Mouse (Mus musculus): ENCODE results near the gene Rex1bd. TPM values are rescaled to one million over a fixed set of nuclear protein-coding genes. Genes with fewer than 3 reads are reported as not detected.

Gene Rex1bd
- polyA plus RNA-seq, 1 experiment from 2014 or later, result 164 TPM

GRCm38 (mm10) chr8:70481908-70482307 lies 24.6 kb downstream of the Rex1bd start:
- no peak overlapping the region for H3K4me2 ChIP-seq
- H3K36me3 ChIP-seq (replicated peaks), result 0 out of 2 replicates have a peak, but pooled peaks cover 4% of the 10 kb centered on the region
- H3K27ac ChIP-seq, result no peak overlapping the region
- no peaks in the 10 kb centered on the region for H3K9me3 ChIP-seq
- 80% methylated on average over 3 of the region's 3 CpGs for WGBS
- no peak for ATAC-seq (replicated peaks)
- H3K4me3 ChIP-seq, result no peak overlapping the region
- H3K27me3 ChIP-seq (replicated peaks), result peaks cover 49% of the 10 kb centered on the region
- peaks cover 19% of the 10 kb centered on the region for H3K4me1 ChIP-seq
- no peak overlapping the region for H3K9ac ChIP-seq

DNA sequence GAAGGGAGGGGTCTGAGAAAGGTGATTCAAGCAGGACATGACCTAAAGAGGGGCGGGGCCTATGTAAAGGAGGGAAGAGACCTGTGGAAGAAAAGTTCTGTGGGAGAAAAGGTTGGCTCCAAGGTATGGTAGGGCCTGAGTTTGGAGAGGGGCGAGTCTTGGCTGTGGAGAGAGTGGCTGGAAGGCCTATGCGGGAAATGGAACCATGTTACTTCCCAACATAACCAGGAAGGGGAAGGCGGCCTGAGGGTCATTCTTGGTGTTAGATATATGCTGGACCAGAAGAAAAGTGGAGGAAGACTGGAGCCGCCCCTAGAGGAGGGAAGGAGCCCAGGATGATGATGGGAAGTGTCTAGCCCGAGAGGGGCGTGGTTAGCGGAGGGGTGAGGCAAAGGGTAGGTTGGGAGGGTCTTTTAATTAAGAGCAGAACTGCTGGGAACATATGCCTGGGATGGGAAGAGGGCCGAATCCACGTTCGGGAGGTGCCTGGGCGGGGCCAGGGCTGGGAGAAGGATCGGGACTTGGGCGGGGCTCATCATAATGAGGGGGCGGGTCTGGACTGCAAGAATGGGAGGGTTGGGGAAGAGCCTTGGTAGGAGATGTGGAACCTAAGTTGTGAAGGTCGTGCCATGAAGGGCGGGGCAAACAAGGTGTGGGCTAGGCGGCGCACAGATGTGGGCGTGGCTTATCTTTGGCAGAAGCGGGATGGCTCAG lies 29.1 kb downstream of the Rex1bd start:
- WGBS, result 3% methylated on average over 21 of the region's 21 CpGs
- Histone ChIP-seq H3K9ac (peak overlapping the region; percentile 88), H3K4me2 (peak overlapping the region; percentile 81), H3K9me3 (no peaks in the 10 kb centered on the region), H3K36me3 (replicated peaks) (no peaks in the 10 kb centered on the region), H3K4me1 (peaks cover 26% of the 10 kb centered on the region), H3K4me3 (peak overlapping the region; percentile 79), H3K27me3 (replicated peaks) (peaks cover 19% of the 10 kb centered on the region), H3K27ac (no peak overlapping the region)
- ATAC-seq (replicated peaks), result peak; percentile 35

GRCm38 (mm10) chr8:70476333-70477268 lies 30.0 kb downstream of the Rex1bd start, which contains the start of gene Klhl26:
Gene Klhl26, minus strand, starts transcription at chr8:70476968.
- under 1% methylated on average over 53 of the region's 53 CpGs for WGBS
- Histone ChIP-seq H3K27ac (peak within 1 kb of the TSS; percentile 69), H3K36me3 (replicated peaks) (no peaks in the 10 kb centered on the region)

DNA sequence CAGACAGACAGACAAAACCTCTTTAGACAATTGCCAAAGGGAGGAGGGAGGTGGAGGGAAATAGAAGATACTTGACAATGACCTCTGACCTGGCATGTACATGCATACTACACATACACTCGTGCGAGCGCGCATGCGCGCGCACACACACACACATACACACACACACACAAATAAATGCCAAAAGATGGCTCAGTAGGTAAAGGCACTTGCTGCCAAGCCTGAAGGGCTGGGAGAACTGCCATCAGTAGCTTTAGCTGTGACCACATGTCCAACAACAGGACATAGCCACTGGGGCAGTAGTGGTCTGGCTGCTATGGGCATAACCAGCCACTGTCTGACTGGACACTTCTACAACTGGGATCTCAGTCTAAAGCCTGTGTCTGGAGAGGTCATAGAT lies 34.7 kb downstream of the Rex1bd start:
- no peaks in the 10 kb centered on the region for H3K9me3 ChIP-seq
- peaks cover 23% of the 10 kb centered on the region for H3K4me1 ChIP-seq
- no peak for ATAC-seq (replicated peaks)
- 97% methylated on average over 7 of the region's 7 CpGs for WGBS
- no peaks in the 10 kb centered on the region for H3K27me3 ChIP-seq (replicated peaks)
- no peak overlapping the region for H3K9ac ChIP-seq
- H3K36me3 ChIP-seq (replicated peaks), result no peaks in the 10 kb centered on the region
- no peak overlapping the region for H3K4me3 ChIP-seq
- no peak overlapping the region for H3K4me2 ChIP-seq
- H3K27ac ChIP-seq, result no peak overlapping the region

More at GRCm38 (mm10) chr8:70476333-70477268, 30.0 kb downstream of the Rex1bd start, which contains the start of gene Klhl26:
- H3K9ac ChIP-seq, result peak within 1 kb of the TSS; percentile 88
- peaks cover 16% of the 10 kb centered on the region for H3K27me3 ChIP-seq (replicated peaks)
- H3K4me3 ChIP-seq, result peak within 1 kb of the TSS; percentile 79
- H3K9me3 ChIP-seq, result no peaks in the 10 kb centered on the region
- peak within 1 kb of the TSS; percentile 81 for H3K4me2 ChIP-seq
- peaks cover 26% of the 10 kb centered on the region for H3K4me1 ChIP-seq
- peak; percentile 90 for ATAC-seq (replicated peaks)

GRCm38 (mm10) chr8:70469938-70470337 lies 36.6 kb downstream of the Rex1bd start:
- H3K4me3 ChIP-seq, result no peak overlapping the region
- H3K27me3 ChIP-seq (replicated peaks), result no peaks in the 10 kb centered on the region
- no peak for ATAC-seq (replicated peaks)
- 61% methylated on average over 2 of the region's 2 CpGs for WGBS
- H3K27ac ChIP-seq, result no peak overlapping the region
- H3K4me1 ChIP-seq, result peaks cover 8% of the 10 kb centered on the region; the same call in 1 of the 2 replicates
- H3K4me2 ChIP-seq, result no peak overlapping the region
- H3K36me3 ChIP-seq (replicated peaks), result no peaks in the 10 kb centered on the region
- H3K9me3 ChIP-seq, result no peaks in the 10 kb centered on the region
- H3K9ac ChIP-seq, result no peak overlapping the region

DNA sequence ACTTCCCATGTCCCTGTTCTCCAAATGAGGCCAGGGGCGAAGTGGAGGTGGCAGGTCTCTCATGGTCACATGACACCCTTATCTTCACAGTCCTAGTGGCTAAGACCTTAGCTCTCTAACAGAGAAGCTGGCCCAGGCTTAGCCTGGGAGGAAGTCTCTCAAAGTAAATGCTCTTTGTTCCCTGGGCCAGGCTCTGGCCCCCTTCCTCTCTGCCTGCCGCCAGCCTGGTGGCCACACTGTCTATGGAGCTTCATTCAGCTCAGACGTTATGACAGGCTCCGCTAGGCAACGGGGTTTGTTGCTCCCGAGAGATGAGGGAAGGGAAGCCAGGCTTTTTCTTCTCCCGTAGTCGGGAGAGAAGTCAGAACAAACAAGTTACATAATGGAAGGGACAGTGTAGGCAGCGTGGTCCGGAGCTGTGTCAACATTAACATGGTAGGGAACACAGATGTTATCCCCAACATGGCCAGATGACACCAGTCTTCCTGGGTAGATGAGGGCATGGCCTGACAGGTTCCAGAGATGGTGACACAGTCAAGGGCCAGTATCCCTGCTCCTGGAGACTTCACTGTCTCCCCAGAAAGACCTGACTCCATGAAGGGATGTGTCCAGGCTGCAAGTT lies 37.1 kb downstream of the Rex1bd start:
- H3K4me3 ChIP-seq, result no peak overlapping the region
- WGBS, result 47% methylated on average over 10 of the region's 10 CpGs

DNA sequence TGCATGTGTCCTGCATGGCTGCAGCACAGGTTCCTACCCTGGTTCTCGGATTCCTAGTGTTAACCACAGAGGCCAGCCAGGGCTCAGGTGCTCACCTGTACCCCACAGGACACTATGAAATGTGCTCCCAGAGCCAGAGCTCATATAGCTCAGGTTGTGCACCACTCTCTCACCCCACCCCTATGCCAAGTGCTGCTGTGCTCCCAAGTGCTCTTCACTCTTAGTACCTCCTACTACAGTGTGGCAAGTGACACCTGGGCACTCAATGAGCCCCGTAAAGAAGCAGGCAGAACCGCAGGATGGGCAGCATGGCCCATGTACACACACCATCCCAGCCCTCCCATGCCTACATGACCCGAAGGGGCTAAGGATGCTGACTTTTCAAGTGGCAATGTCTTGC lies 37.8 kb downstream of the Rex1bd start:
- 93% methylated on average over 4 of the region's 4 CpGs for WGBS
- ATAC-seq (replicated peaks), result no peak

More for the DNA sequence above, 37.1 kb downstream of the Rex1bd start:
- Histone ChIP-seq H3K36me3 (replicated peaks) (no peaks in the 10 kb centered on the region), H3K4me1 (peaks cover 7% of the 10 kb centered on the region; the same call in 1 of the 2 replicates), H3K9me3 (no peaks in the 10 kb centered on the region), H3K4me2 (no peak overlapping the region), H3K9ac (no peak overlapping the region), H3K27me3 (replicated peaks) (no peaks in the 10 kb centered on the region), H3K27ac (no peak overlapping the region)
- ATAC-seq (replicated peaks), result 0 out of 2 replicates have a peak, but pooled peaks have one; percentile 35

GRCm38 (mm10) chr8:70467907-70468306 lies 38.6 kb downstream of the Rex1bd start:
- 81% methylated on average over 1 of the region's 1 CpGs for WGBS
- ATAC-seq (replicated peaks), result no peak
- H3K4me3 ChIP-seq, result no peak overlapping the region

More for the DNA sequence above, 37.8 kb downstream of the Rex1bd start:
- no peak overlapping the region for H3K9ac ChIP-seq
- H3K36me3 ChIP-seq (replicated peaks), result no peaks in the 10 kb centered on the region
- no peak overlapping the region for H3K27ac ChIP-seq
- no peaks in the 10 kb centered on the region for H3K27me3 ChIP-seq (replicated peaks)
- no peaks in the 10 kb centered on the region for H3K9me3 ChIP-seq
- H3K4me3 ChIP-seq, result no peak overlapping the region
- H3K4me2 ChIP-seq, result no peak overlapping the region
- H3K4me1 ChIP-seq, result peaks cover 8% of the 10 kb centered on the region

GRCm38 (mm10) chr8:70467229-70467725 lies 39.3 kb downstream of the Rex1bd start:
- WGBS, result 79% methylated on average over 5 of the region's 5 CpGs
- no peak overlapping the region for H3K4me2 ChIP-seq
- peaks cover 14% of the 10 kb centered on the region for H3K4me1 ChIP-seq
- no peaks in the 10 kb centered on the region for H3K36me3 ChIP-seq (replicated peaks)
- no peaks in the 10 kb centered on the region for H3K27me3 ChIP-seq (replicated peaks)
- no peak for ATAC-seq (replicated peaks)
- no peaks in the 10 kb centered on the region for H3K9me3 ChIP-seq
- H3K9ac ChIP-seq, result no peak overlapping the region
- H3K27ac ChIP-seq, result no peak overlapping the region
- H3K4me3 ChIP-seq, result no peak overlapping the region

More at GRCm38 (mm10) chr8:70467907-70468306, 38.6 kb downstream of the Rex1bd start:
- no peak overlapping the region for H3K9ac ChIP-seq
- H3K4me1 ChIP-seq, result peaks cover 14% of the 10 kb centered on the region
- H3K36me3 ChIP-seq (replicated peaks), result no peaks in the 10 kb centered on the region
- no peak overlapping the region for H3K27ac ChIP-seq
- no peaks in the 10 kb centered on the region for H3K9me3 ChIP-seq
- no peak overlapping the region for H3K4me2 ChIP-seq
- H3K27me3 ChIP-seq (replicated peaks), result no peaks in the 10 kb centered on the region

DNA sequence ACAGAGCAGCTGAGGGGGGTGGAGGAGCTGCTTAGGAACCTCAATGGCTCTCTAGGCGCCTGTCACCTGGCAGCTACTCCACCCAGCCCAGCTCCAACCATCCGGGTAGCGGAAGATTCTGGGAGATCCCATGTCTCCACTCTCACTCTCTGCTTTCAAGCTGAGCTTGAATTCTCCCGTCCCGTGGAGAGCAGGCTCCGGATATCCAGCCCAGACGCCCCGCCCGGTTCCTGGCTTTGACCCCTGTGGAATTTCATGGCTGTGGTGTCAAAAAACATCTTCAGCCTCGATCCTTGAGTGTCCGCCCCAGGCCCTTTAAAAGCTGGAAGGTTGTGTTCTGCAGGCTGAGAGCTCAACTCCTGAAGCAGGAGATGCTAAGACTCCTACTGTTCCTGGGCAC lies 39.8 kb downstream of the Rex1bd start:
- Histone ChIP-seq H3K9me3 (no peaks in the 10 kb centered on the region), H3K36me3 (replicated peaks) (no peaks in the 10 kb centered on the region), H3K4me3 (no peak overlapping the region), H3K9ac (no peak overlapping the region), H3K27ac (no peak overlapping the region), H3K4me1 (peaks cover 14% of the 10 kb centered on the region), H3K27me3 (replicated peaks) (no peaks in the 10 kb centered on the region), H3K4me2 (no peak overlapping the region)
- WGBS, result 75% methylated on average over 11 of the region's 11 CpGs
- ATAC-seq (replicated peaks), result no peak

GRCm38 (mm10) chr8:70466305-70466704 lies 40.2 kb downstream of the Rex1bd start:
- 86% methylated on average over 4 of the region's 4 CpGs for WGBS
- Histone ChIP-seq H3K4me1 (peaks cover 14% of the 10 kb centered on the region), H3K27me3 (replicated peaks) (no peaks in the 10 kb centered on the region), H3K9ac (no peak overlapping the region), H3K9me3 (no peaks in the 10 kb centered on the region), H3K27ac (no peak overlapping the region), H3K4me2 (no peak overlapping the region), H3K4me3 (no peak overlapping the region), H3K36me3 (replicated peaks) (no peaks in the 10 kb centered on the region)
- no peak for ATAC-seq (replicated peaks)

DNA sequence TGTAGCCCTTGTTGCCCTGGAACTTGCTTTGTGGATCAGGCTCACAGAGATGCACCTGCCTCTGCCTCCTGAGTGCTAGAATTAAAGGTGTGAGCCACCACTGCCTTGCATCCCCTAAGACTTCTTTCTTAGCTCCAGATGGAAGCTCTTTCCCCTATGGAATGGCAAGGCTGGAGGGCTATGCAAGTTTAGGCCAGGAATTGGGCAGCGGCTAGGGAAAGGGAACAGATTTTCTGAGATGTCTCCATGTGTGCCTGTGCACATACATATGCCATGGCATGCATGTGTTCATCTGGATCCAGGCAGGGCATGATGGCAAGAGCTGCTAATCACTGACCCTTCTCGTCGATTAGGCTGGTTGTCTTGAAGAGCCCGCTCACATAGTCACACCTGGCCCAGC lies 40.9 kb downstream of the Rex1bd start:
- whole genome bisulfite sequencing, result 96% methylated on average over 4 of the region's 4 CpGs
- no peaks in the 10 kb centered on the region for H3K36me3 ChIP-seq (replicated peaks)
- H3K4me2 ChIP-seq, result no peak overlapping the region
- no peak overlapping the region for H3K4me3 ChIP-seq
- no peak overlapping the region for H3K27ac ChIP-seq
- ATAC-seq (replicated peaks), result no peak
- no peaks in the 10 kb centered on the region for H3K9me3 ChIP-seq
- peaks cover 14% of the 10 kb centered on the region for H3K4me1 ChIP-seq
- no peaks in the 10 kb centered on the region for H3K27me3 ChIP-seq (replicated peaks)
- H3K9ac ChIP-seq, result no peak overlapping the region

All from midbrain, embryonic 15.5 days (tissue).